Mouse (Mus musculus) fibroblast of lung, adult 2 months (primary cell): ENCODE results near the gene Krtap11-1.

ENCODE experiments used
- DNase-seq: peaks from one replicate; pipeline ENCODE4 v3.0.0-alpha.2; 2011; ENCODE audit warnings: low read depth

Gene Krtap11-1

DNA sequence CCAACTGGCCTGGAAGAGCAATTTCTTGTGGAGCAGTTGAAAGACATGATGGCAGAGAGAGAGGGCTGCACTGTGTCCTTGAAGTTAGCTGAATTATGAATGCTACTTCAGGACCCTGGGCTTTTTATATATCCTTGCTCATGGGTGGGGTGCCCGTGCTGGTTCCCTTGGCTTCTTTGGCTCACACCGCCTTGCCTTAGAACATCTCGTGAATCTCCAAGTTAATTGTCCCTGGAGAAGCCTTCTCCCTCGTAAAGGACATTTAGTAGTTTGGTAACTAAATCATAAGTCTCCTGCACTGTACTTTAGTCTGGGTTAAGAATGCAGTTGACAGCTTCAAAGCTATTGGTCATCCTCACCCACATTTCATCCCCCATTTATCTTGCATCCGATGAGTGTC lies at the start of gene Krtap11-1:
Gene Krtap11-1, minus strand, starts transcription at position 101 of the 400 bp plus-strand sequence.
- DNase-seq: no peak

DNA sequence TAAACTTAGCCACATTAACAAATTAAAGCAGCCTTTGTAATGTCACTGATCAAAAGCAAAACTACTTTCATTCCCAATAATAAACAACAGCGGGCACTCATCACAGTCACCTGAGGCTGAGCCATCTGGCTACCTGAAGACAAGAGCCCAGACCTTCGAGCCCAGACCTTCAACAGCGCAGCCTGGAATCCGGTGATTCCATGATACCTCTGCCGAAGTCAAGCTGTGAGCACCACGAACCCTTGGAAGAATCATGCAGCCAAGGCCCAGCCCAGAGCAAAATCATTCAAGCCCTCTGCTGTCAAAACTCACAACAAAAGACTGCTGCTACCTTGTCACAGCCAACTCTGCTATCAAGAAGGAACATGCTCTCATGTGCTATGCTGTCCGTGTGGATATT lies 47.2 kb upstream of the Krtap11-1 start:
- DNase-seq: no peak

DNA sequence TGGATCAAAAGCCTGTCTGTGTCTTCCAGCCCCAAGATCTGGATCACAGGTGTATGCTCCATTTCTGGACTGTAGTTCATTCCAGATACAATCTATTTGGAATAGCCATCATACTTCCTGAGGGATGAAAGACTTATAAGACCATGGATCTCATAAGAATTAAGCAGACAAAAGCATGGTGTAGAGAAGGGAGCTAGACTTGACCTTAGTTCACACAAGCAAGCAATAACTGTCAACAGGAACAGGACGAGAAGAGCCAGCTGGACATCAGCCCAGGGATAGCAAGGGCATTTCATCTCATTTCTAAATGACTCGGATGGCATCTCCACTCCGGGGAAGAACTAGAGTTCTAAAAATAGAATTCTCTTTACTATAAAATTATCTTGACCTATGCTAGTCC lies 46.3 kb upstream of the Krtap11-1 start:
- no peak for DNase-seq

DNA sequence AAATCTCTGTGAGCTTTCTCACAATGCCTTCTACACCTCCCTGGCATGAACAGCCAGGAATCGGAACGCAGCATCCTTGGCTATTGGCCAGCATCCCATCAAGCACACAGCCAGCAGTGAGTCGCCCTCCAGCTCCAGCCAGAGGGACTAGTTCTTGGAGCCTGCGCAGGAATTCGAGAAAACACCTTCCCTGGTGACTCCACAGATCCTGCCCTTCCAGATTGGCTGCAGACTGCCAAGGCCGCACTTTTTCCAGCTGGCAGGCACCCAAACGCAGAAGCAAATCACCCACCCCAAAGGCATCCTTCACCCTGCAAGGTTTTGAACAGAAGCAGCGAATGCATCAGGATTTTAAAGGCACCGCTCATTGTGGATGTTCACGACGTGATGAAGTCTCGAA lies 42.7 kb upstream of the Krtap11-1 start:
- no peak for DNase-seq

DNA sequence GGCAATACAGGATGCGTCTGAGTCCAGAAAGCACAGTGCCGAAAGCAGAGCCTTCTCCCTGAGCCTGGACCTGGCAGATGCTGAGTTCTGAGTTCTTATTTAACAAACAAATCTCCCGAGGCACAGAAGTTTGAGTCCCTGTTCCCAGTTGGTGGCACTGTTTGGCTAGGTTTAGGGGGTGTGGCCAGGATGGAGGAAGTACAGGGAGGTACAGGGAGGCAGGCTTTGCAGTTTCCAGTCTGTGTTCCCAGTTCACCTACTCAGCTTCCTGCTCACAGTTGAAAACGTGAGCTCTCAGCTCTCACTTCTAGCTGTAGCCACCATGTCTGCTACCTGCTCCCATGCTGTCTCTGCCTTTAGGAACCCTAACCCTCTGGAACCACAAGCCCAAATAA lies 37.8 kb upstream of the Krtap11-1 start:
- no peak for DNase-seq

DNA sequence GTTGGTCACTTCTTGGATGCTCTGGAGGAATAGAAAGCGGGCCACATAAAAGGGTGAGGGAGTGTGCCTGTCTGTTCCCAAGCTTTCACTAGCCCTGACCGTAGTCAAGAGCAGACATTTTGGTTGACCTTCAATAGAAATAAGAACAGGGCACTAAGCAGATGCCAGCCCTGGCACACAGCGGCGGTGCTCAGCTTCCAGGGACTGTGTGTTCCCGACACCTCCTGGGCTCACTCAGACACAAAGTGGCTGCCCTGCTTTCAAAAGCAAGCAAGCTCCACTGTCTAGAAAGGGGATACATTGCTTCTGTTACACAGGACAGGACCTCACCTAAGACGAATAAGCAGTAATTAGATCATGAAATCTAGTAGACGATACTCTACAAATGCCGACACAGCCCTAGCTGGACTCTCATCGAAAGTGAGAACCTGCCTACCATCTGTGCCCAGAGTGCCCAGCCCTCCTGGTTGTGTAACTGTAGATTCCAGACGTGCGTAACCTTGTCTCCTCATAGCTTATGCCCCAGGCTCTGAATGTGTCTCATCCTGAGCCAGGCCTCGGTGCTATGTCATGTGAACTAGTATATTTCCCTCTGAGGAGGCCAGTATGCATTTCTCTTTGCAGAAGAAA lies 37.3 kb upstream of the Krtap11-1 start:
- DNase-seq: no peak

DNA sequence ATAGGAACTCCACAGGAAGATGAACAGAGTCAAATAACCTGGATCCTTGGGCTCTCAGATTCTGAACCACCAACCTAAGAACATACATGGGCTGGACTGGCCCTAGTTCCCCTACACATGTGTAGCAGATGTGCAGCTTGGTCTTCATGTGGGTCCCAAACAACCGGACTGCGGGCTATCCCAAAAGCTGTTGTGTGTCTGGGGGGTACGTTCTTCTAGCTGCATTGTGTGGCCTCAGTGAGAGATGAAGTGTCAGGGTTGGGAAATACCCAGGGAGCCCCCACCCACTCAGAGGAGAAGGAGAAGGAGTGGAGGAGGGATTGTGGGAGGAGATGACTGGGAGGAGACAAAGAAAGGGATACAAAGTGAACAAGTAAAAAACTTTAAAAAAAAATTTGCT lies 36.0 kb upstream of the Krtap11-1 start:
- DNase-seq: no peak

DNA sequence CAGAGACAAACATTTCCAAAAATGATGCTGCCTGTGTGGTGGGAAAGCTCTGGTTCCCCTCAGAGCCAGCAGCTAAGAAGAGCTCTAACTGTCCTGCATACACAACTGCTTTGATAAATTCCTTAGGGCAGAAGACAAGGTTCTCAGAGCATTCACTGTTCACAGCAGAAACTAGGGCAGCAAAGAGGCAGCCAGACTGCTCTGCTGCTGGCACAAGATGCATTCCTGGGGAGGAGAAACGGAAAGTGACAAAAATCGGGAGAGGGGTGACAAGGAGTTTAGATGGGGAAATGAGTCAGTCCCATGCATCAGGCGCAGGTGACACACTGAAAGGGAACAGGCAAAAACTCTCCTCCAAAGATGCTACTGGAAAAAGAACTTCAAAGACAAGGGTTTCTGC lies 16.2 kb upstream of the Krtap11-1 start:
- no peak for DNase-seq

DNA sequence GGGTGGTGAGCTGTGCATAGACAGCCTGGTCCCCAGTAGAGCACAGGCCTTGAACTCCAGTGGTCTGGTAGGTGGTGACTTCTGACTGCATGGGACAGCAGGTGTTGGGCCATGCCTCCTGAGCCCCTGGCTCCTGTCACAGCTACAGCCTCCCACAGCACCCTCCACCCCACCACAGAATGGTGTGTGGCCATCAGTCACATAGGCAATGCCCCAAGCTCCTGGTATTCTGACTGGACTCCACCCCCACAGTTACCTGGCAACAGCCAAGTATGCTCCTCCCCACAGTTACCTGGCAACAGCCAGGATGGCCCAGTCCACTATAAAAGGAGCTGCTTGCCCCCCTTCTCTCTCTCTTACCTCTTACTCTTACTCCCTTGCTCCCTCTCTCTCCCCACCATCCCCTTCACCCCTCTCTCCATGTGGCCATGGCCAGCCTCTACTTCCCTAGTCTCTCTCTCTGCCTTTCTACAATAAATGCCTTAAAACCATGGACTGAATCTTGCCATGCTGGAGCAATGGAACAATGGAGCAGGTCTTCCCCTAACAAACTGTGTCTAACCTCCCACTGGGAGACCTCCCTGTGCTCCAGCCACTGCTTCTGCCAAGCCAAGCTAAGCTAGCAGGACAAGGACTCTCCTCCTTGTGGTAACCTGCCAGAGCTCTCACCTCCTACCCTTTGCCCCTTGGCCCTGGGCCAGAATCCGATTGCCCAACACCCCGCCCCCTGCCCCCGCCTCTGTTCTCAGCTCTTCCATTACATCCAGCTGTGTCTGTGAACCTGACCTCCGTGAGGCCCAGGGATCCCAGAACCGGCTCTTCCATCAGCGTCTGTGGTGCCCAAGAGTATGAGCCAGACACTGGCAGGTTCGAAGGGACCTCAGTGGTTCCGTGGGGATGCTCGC lies 14.9 kb upstream of the Krtap11-1 start:
- DNase-seq: no peak

DNA sequence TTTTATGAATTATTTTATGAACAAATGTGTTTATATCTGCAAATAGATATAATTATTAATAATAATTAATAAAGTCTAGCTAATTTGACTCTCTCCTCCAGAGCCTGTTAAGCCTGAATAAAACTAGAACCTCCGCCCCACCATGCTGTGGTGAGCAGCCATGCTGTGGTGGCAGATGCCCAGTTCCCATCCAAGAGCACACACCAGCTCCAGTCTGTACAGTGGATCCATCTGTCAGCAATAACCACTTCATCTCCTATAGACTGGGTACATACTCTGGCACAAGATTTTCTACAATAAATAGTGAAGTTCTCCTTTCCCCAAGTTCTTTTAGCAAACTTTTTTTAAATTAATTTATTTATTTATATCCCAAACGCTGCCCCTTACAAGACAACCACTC lies 10.7 kb upstream of the Krtap11-1 start:
- DNase-seq: no peak

DNA sequence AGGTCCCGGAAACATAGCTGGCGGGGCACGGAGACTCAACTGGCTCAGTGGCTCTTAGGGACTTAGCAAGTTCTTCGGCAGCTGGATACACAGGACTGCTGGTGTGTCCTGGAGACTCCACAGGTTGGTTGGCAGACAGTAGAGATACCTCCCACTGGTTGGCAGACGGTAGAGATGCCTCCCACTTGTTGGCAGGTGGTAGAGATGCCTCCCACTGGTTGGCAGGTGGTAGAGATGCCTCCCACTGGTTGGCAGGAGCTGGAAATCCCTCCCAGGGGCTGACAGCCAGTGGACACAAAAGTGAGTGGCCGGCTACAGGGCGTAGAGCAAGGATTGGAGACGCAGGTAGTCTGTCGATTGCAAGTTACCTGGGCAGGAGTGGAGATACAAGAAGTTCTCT lies 467 bp downstream of the Krtap11-1 start:
- DNase-seq: no peak

DNA sequence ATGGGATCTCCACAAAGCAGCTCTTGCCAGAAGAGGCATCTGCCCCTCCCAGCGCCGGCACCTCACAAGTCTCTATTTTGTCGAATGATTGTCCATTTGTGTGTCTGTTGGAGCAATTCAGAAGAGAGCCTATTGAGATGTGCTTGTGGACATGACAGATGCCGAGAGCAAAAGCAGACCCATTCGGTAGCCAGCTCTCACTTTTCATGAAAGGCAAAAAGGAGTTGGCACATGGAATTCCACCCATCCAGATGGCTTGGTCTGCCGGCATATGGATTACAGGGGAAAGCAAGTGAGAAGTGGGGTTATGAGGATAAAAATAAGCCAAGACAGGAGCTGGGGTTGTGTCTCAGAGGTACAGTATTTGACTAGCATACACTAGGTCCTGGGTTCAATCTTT lies 1.8 kb downstream of the Krtap11-1 start:
- no peak for DNase-seq

DNA sequence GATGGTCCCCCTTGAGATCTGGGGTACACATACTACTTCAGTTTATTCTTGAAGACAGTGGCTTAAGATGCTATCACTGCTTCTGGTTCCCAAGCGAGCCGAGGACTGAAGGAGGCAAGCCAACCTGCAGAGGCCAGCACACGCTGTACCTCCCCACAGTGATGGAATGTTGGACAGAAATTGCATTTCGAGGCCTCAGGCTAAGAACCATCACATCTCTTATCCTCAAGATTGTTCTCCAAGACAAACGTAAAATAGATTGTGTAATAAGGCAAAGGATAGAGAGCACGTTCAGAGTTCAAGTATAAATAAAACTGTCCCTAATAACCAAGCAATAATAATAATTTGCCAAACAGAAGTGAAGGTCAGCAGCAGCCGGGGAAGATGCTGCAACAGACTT lies 2.8 kb downstream of the Krtap11-1 start:
- no peak for DNase-seq

DNA sequence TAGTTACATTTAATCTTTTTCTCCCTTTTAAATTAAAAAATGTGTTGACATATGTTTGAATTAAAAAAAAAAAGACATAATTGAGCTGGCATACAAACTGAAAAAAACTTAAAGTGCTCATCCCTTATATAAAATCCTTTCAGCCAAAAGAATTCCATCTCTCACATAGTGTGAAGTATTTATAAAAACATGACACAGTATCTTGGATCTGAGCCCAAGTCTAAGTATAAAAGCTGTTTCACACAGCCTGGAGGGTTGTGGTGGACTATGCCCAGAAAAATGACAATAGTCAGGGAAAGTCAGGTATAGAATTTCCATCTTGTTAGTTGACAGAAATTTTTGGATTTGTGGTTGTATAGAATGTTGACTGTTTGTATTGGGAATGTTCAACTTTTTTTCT lies 20.7 kb downstream of the Krtap11-1 start:
- no peak for DNase-seq

DNA sequence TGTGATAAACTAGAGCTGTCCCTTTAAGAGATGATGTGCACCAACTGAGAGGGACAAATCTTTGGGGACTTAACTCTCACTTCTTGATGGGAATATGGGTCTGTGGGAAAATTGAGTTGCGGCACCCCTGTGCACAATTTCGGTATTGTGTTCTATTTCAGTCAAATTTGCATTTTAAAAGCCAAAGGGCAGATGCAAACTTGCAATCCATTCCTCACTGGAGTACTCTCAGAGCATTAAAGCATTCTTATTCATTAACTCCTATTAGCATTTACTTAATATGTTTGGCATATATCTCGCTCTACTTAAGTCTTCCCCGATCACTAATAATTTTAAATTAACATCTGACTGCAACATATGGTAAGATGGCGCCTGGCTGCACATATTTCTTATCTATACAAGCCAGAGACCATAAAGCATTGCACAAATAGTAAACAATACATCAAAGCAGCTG lies 32.9 kb downstream of the Krtap11-1 start:
- no peak for DNase-seq

DNA sequence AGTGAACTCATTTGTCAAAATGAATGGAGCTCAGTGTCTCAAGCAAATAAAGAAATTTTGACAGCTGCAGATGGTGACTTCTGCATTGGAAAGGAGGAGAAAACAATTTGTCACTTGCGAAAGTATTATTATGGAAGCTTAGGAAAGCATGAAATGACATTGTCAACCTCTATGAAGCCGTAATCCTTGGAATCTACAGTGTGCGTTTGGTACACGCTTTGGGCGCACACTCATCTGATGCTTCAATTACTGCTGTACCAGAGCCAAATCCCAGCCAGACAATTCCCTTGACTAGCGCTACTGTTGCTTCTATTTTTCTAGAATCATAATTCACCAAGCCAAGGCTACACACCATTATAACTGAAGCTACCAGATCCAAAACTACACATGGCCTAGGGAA lies 33.6 kb downstream of the Krtap11-1 start:
- DNase-seq: no peak

DNA sequence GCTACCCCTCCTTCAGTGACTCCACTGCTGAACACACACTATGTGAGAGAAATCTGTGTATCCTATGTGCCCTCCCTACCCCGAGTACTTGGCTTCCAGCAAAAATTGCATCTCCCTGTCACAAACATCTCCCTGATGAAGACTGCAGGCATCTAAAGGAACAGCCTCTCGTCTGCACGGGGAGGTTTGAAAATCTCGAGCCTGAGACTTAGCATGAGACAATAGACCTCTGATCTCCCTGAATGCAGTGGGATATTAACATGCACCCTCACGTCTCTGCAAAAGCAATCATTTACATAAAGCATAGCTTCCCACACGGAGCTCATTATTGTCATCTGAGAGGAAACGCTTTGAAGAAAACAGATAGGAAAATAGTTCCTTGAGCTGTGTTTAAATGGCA lies 40.4 kb downstream of the Krtap11-1 start:
- DNase-seq: no peak

DNA sequence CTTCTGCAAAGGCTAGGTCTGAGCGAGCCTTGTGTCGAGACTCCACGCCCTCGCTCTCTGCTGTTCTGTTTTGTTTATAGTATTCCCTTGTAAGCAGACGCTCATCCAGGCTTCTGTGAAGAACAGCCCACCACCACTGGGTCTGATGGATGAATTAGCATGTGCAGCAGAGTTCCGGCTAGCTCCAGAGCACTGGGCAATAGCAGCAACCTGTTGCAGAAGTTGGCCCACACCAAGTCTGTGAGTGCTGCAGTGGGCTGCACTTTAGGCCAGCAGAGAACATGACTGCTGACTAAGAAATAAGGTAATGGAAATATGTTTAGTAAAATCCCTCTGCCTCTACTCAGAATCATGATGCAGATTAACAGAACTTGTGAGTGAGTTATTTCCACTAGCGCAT lies 41.1 kb downstream of the Krtap11-1 start:
- DNase-seq: no peak

DNA sequence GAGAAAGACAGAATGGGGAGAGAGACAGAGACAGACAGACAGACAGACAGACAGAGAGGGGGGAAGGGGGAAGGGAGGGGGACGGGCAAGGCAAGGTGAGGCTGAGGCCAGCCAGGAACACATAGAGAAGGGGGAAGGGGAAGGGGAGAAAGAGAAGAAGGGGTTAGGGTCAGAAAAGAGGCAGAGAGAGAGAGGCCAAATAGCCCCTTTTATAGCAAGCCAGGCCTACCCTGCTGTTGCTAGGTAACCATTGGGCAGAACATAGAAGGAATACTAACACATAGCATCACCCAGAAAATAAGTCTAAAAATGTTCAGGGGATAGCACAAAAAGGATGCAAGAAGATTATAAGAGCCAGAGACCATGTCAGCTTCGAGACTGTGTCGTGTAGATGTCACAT lies 42.6 kb downstream of the Krtap11-1 start:
- DNase-seq: no peak

DNA sequence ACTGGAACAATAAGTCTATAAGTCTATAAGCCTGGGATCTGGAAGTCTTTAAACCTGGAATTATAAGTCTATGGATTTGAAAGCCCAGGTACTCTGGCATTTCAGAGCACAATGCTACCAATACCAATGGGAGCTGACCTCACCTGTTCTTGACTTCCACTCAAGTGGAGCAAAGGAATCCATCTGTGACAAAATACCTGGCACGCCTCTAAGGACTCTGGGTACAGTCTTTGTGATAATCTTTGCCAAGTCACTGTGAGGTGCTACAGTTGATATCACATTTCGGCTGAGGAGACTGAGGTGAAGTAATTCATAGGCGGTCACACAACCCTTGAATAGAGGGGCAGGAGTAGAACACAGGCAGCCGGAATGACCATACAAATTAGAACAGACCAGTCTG lies 50.0 kb downstream of the Krtap11-1 start:
- DNase-seq: no peak

DNA sequence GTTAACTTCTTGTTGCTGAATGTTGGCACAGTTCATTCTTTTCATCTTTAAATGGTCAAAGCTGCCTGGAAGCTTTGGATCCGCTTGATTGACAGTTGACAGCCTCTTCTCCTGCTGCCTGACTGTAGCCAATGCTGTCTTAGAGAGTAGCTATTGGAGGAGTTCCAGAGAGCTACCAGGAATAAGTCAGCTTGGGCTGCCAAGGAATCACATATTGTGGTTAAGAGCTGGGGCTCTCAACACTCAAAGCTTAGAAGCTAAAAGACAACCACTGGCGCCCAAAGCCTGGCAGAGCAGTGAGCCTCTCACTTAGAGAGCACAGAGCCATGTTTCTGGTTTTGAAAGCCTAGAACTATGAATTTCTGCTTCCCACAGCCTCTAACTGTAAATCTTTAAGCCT lies 50.4 kb downstream of the Krtap11-1 start:
- no peak for DNase-seq
